Mouse (Mus musculus) ZHBTc4 (cell line): Measurements from ENCODE around the gene Btbd10.
A peak's percentile ranks its signal among the peaks of the same experiment; 100 is the strongest.

Source experiments
- DNase-seq: peaks from one replicate; pipeline ENCODE4 v3.0.0-alpha.2; 2011; ENCODE audit warnings: low read depth, low spot score

Btbd10 gene

DNA sequence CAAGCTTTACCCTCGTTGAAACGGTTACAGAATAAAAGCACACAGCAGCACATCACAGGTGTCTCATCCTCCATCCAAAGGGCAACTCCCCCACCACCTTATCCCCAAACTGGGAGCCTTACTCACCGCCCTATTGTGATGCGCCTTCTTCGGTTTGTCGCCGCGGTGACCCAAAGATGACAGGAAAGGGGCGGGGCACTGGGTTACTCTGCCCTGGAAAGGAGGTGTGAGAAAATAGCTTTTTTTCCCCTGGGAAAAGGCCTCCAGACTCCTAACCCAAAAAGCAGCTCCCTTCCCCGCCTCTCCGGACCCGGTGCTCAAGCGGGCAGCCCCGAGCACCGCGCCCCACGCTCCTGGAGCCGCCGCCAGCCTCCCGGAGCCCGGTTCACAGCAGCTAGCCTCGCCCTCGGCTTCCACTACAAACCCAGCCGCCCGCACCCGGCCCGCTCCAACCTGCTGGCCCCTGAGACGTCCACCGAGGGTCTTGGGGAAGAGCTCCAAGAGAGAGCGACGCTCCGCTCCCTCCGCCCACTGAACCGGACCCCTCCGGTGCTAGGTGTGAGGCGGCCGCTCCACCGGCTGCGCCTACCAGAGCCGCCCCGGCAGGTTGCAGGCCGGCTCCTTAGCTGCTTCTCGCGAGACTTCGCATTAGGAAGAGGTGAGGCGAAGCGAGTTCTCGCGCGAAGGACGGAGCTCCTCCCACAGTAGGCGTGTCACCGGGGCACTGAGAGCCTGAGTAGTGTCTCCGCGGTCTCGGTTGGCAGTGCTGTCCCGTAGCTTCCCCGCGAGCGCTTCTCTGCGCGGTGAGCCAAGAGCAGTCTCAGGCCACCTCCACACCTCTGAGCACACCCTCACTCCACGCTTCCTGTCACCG lies at the start of gene Btbd10:
TSS of gene Btbd10 (minus strand) at position 647 of the 874 bp plus-strand sequence.
- peak; percentile 99 for DNase-seq

DNA sequence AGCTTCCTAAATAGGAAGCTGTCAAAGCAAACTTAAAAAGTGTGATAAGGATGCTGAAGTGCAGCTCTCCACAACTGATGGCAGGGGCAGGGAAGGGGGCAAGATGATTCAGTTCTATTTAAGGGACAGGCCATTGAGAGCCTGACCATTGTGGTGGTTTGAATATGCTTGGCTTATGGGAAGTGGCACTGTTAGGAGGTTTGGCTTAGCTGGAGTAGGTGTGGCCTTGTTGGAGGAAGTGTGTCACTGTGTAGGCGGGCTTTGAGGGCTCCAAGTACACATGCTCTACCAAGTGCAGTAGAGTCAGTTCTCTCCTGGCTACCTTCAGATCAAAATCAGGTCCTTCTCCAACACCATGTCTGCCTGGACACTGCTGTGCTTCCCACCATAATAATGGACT lies 47.3 kb upstream of the Btbd10 start:
- DNase-seq: no peak

DNA sequence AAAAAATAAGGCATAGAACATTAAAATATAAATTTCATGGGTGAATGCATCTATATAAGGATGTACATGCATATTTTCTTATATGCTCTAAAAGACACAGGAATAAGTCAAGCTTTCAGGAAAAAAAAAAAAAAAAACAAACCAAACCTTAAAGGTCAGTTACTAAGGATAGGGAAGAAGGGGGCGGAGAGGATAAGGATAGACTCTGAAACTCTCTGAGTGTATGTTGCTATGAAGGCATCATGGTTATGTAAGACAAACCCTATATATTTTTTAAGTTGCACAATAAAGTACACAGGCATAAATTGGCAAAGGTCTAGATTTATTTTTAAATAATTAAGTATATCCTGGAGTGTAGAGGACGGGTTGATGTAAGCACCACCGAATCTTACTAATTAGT lies 46.1 kb upstream of the Btbd10 start:
- DNase-seq: no peak

DNA sequence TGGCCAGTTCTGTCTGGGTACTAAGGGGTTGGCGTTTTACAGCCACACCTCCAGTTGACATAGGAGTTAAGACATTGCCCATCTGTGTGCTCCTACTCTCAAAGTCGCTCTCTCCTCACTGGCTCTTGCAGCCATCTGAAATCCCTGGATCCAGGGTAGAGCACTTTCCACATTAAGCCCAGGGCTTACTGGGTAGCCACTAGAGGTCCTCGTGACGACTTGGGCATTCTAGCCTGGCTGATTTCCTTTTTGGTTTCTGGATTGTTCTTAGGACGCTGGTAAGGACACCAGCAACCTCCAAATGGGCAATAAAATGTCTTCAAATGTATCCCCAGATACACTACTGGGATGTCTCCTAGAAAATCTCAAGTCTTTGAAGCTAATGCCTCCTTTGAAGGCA lies 39.5 kb upstream of the Btbd10 start:
- DNase-seq: peak; percentile 17

DNA sequence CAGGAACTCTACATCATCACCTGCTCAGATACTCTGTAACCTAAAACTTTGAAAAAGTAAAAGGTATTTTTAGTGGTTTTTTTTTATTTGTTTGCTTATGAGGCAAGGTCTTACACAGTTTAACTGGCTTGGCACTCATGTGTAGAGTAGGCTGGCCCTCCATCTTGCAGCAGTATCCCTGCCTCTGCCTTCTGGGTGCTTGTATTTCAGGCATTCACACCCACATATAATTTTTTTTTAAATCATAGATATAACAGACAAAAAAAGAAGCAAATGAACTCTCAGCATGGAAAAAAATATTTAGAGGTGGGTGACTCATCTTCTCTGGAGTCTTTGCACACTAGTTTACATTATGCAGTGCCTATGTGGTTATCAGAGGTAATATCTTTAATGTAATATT lies 28.9 kb upstream of the Btbd10 start:
- no peak for DNase-seq

DNA sequence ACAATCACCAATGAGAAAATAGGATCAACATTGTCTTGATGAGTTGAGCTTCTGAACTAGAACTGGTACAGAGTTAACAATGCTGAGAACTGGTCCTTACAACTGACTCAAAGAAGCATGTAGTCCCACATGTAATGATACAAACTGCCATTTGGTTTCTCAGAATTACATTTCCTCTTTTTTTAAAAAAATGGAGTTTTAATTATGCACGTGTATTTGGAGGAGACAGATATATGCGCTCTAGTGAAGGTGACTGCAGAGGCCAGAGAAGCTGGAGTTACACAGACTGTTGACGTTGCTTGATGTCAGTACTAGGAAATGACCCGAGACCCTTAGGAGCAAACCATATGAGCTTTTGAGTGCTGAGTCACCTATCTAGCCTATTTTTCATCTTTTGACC lies 27.5 kb upstream of the Btbd10 start:
- no peak for DNase-seq

DNA sequence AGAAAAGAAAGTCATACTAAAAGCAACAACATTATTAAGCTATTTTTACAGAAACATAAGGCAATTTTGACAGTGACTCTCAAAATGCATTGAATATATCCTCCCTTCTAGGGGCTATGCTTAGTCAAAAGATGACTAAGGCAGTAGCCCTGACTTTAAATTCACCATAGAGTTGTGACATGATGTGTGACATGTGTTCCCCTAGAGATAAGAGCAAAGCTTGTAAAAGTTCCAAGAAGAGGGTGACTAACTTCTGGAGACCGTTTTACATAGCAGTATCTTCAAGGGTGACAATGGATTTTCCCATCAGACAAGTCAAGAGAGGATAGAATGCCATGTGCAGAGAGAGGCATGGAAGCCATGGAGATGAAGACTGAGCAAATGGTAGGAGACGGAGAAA lies 22.4 kb upstream of the Btbd10 start:
- no peak for DNase-seq

DNA sequence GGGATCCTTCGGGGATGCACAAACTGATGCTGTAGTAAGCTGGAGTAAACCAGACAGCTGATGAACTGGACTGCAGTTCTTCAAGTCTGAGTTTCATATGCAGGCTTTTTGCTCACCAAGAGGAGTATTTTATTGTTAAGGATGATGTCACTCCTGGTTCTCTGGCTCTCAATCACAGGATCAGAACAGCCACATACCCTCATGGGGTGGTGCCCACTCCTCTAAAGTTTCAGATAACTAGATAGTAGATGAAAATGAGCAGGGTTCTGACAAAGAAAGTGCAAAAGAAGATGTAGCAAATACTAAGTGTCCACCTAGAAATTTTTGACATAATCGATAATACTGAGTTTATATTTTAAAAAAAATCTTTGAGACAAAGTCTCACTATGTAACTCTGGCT lies 19.3 kb upstream of the Btbd10 start, which contains the start of gene Pth:
TSS of gene Pth (minus strand) at position 101 of the 400 bp plus-strand sequence.
- DNase-seq: no peak

DNA sequence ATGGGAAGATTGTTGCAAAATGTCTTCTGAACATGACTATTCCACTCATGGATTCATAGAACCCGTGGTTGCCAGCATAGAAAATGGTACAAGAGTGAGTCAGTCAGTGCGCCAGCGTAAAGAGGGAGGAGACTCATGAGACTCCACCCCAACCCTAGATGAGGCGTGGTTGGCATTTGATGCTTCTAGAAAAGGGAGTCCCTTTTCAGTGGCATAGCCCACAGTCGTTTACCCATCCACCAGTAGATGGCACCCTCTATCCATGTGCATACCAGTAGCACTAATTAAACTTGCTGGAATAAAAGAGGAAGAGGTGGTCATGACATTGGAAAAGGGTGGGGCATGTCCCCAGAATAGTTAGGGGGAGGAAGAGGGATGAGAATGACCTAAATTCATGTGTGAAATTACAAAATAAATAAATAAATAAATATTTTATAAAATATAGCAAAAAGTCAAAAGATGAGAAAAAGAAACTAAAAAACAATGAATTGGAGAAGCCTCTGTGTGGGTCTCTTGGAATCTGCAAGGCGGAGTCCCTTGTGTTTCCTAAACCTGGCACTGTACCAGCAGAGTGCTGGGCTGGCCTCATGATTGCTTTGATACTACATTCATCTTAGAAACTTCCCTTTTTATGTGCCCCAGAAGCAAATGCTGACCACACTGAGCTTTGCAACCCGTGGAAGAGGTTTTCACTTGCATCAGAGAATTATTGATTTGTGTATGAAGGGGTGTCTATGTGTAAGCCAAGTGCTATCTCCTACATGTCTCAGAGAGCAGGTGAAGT lies 8.9 kb upstream of the Btbd10 start:
- DNase-seq: peak; percentile 95

DNA sequence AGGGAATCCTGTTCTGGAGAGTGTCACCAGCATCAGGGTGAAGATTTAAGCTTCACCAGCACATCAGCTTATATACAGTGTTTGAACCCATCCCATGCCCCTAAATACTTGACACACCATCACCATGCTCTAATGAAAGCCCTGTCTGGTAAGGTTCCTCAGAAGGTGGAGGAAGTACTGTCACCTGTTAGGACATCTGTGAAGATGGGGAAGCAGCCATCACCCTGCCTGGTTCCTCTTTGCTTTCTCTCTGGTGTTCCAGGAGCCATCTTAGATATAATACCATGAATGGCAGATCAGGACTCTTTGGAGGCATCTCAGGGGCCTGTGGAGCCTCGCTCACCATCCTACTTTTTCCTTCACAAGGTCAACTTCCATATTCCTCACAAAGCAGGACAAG lies 3.5 kb upstream of the Btbd10 start:
- DNase-seq: no peak

DNA sequence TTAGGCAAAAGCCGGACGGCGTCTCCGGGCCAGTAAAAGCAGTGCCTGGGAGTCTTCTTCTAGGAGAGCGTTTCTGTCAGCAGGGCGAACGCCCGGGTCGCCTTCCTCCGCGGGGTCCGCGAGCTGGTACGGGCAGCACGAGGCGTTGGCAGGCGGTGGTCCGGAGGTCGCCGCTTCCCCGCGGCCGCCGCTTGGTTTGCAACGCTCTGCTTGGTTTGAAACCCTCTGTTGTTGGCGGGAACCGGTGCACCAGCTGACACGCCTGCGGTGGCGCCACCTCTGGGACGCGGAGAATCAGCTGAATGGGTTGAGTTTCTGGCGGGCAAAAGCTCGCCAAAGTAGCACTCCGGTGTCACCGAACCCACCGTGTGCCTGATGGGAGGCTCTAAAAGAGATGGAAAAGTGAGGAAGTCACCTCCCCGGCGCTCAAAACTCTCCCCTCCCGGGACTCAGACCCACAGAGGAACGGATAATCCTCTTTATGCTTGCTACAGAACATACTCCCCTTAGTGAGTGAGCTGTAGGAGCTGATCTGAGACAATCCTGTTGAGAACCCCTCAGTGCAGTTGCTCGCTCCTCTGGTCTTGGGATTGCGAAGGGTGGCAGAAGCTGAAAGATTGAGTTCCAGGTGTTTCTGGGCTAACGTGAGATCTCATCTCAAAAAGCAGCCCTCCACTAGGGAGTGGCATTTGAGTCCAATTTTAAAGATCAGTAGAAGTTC lies 588 bp upstream of the Btbd10 start:
- DNase-seq: peak; percentile 84

DNA sequence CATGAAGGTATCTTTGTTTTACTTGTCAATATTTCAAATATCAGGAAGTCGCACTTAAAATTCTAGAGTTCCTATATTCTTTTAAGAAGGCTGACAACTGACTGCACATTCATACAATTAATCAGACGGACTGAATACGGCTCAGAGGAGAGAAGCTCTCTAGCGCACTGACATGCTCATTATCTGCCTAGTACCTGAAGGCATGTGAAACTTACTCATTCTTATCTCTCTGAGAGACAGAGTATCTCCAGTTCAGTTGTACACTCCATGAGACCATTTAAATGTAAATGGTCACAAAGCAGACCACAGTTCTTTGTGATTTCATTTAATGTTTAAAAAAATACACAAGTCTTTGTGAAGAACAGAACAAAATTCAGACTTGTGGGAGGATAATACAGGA lies 1.8 kb downstream of the Btbd10 start:
- no peak for DNase-seq

DNA sequence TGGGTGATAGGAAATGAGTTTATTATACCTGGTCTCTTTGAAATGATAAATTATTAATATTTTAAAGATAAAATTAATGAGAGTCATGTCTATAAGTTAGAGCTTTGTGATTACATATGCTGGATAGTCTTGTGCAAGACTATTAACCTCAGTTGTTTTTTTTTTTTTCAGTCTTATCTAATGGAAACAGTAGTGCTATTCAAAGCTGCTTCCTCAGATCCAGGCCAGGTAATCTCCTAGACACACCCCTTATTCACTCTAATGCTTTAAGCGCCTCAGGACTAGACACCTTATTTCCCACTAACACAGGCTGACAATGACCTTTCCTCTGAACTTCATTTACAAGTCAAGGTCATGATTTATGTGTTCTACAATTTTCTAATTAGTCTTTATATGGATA lies 20.1 kb downstream of the Btbd10 start:
- DNase-seq: no peak

DNA sequence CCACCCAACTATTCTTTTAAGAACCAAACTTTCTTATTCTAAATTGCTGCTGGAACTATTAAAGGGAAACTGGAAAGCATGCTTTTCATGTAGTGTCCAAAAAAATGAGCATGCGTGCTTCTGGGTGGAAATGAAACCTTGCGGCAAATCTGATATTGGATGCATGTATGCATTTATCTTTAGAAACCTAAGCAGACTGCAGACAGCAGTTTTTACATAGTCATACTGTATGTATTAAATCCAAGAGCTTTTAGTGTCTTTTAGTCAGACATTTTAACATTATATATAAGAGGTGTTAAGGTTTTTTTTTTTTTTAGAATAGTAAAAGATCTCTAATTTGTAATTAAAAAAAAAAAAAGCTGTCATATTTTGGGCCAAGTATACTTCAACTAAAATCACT lies 21.5 kb downstream of the Btbd10 start:
- DNase-seq: no peak

DNA sequence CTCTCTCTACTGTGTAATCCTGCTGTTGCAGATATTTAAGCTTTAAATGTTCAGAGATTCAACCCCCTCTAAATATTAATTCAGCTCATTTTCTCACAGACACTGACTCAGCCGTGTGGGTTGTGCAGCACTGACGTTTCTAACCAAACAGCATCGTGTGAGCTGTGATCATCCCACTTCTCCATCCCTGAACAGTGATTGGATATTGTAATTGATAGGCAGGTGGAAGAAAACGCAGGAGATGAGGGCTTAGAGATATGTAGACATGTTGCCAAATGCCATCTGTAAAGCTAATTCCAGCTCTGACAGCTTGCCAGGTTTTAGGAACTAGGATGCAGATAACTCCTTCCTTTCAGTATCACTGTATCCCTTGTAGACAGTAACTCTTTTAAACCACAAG lies 21.9 kb downstream of the Btbd10 start:
- no peak for DNase-seq

DNA sequence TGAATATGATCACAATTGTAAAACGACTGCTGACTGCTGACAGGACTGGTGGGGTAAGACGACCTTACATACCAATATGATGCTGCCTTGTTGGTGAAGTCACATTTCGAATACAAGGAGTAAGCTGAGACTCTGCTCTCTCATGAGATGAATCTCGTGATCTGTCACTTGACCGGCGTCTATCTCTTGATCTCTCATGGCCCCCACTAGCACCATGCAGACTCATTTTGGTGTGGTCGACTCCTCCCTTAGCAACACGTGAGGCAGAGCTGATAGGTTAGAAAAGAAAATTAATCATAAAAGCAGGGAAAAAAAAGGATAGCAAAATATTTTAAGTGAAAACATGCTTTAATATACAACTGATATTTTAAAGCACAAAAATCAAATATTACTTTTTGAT lies 33.9 kb downstream of the Btbd10 start:
- DNase-seq: no peak

DNA sequence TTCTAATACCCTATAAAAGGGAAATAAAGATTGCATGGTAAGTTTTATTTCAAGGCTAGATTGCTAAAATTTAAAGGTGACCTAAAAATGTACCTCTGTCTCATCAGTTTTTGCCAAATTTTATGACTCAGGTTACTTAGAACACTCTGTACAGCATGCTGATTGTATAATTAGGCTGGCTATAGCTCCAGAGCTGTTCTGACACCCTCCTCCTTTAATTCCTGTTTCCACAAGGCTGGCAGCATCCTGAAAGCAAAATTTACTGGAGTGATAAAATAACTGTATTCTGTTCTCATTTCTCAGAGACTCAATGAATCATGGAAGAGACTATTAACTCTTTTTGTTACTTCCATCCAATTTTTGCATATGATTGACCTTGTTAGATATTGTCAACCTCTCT lies 35.2 kb downstream of the Btbd10 start:
- DNase-seq: no peak

DNA sequence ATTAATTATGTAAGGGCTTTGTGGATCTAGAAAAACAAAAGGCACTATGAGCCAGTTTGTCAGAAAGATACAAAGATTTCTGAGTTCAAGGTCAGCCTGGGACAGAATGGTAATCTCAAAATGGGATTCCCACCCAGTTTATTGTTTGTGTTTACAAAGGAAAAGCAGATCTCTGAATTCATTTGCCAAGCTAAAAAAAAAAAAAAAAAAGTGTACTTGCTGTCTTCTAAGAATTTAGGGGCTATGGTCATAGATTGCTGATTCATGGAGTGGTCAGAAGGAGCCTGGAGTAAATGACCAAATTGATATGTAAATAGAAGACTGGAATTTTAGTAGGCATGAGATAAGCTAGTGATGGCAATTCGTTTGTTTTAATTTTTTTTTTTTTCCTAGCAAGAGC lies 49.1 kb downstream of the Btbd10 start:
- no peak for DNase-seq

DNA sequence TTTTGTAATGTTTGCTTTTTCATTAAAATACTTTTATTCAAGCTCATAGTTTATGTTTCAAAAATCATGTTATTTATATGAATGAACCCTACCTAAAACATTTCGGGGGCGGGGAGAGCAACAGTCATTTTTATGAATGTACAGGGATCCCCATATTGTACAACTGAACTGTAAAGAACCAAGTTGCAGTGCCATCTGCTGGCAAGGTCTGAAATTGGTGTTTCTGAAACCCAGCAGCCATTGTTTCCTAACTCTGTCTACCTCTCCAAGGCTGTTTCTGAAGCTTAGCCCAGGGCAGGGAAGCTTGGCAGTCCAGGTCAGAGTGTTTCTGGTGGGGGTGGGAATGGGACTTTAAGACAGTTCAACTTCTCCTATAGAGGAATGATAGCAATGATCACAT lies 57.4 kb downstream of the Btbd10 start:
- DNase-seq: peak; percentile 67

DNA sequence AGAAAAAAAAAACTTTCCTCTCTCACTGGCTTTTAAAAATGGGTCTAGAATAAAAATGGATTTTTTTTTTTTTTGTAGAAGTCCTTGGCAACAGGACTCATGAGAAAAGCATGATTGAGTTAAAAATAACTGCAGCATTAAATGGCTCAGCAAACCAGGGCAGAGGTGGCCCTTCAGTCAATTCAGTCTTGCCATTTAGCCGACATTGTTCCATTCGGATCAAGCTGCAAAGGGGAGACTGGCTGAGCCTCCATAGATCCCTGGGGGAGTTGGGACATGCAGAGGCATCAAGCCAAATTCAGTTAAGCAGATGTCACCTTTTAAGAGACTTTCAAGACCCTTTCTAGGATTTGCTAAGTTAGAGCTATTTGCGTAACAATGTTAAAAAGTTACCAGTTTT lies 59.1 kb downstream of the Btbd10 start:
- no peak for DNase-seq

DNA sequence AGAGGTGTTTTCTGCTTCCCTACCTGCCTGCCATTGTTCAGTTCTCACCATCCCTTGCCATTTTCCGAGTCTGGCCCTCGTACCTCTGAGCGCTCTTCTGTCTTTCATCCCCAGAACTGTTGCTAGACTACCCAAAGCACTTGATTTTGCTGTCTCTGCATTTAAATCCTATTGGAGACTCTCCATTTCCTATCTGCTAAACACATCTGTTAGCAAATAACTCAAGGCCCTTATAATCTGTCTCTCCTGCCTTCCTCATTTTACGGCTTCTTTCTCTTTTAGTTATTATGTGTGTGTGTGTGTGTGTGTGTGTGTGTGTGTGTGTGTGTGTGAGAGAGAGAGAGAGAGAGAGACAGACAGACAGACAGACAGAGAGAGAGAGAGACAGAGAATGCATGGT lies 71.4 kb downstream of the Btbd10 start:
- DNase-seq: no peak
